Mouse (Mus musculus): ENCODE measurements at regions not wholly inside any gene's neighbourhood (a gene's known extent, or its start where the extent isn't known, plus 50 kb on each side); places are given as distances from the start of the nearest gene placed in this dataset.

GRCm38 (mm10) chr14:55345091-55345490 is 123.3 kb downstream of the Dhrs2 start:
- no peak for DNase-seq (ENCODE audit: extremely low spot score in 1 of 2, low spot score in 2 of 2)
- TF ChIP-seq CTCF (IDR thresholded peaks at IDR 0.05), result no peak
- H3K27ac ChIP-seq, result no peak overlapping the region
- no peak overlapping the region for H3K4me3 ChIP-seq
- intact Hi-C loops (cut with DNase I), result no loop called here

GRCm38 (mm10) chr14:55348098-55348497 is 126.3 kb downstream of the Dhrs2 start:
- Histone ChIP-seq H3K4me3 (no peak overlapping the region), H3K27ac (no peak overlapping the region)
- intact Hi-C loops (cut with DNase I), result no loop called here
- no peak for DNase-seq (ENCODE audit: extremely low spot score in 1 of 2, low spot score in 2 of 2)
- no peak for TF ChIP-seq CTCF (IDR thresholded peaks at IDR 0.05)

GRCm38 (mm10) chr14:55357258-55357657 is 121.3 kb upstream of the Dhrs4 start:
- Histone ChIP-seq H3K4me3 (no peak overlapping the region), H3K27ac (no peak overlapping the region)
- DNase-seq (ENCODE audit: extremely low spot score in 1 of 2, low spot score in 2 of 2), result no peak
- TF ChIP-seq CTCF (IDR thresholded peaks at IDR 0.05), result no peak
- intact Hi-C loops (cut with DNase I), result no loop called here

GRCm38 (mm10) chr14:55358429-55358828 is 120.1 kb upstream of the Dhrs4 start:
- intact Hi-C loops (cut with DNase I), result no loop called here
- no peak overlapping the region for H3K27ac ChIP-seq

GRCm38 (mm10) chr14:55362316-55362715 is 116.2 kb upstream of the Dhrs4 start:
- no peak for TF ChIP-seq CTCF (IDR thresholded peaks at IDR 0.05)
- Histone ChIP-seq H3K4me3 (no peak overlapping the region), H3K27ac (no peak overlapping the region)
- intact Hi-C loops (cut with DNase I), result no loop called here
- DNase-seq (ENCODE audit: extremely low spot score in 1 of 2, low spot score in 2 of 2), result no peak

More at GRCm38 (mm10) chr14:55358429-55358828, 120.1 kb upstream of the Dhrs4 start:
- DNase-seq (ENCODE audit: extremely low spot score in 1 of 2, low spot score in 2 of 2), result no peak
- no peak for TF ChIP-seq CTCF (IDR thresholded peaks at IDR 0.05)
- H3K4me3 ChIP-seq, result no peak overlapping the region

- Histone ChIP-seq H3K27ac (no peak overlapping the region), H3K4me3 (no peak overlapping the region)
- no peak for TF ChIP-seq CTCF (IDR thresholded peaks at IDR 0.05)
- DNase-seq (ENCODE audit: extremely low spot score in 1 of 2, low spot score in 2 of 2), result no peak
- intact Hi-C loops (cut with DNase I), result no loop called here
Measured at GRCm38 (mm10) chr14:55362757-55363156, 115.8 kb upstream of the Dhrs4 start.

- intact Hi-C loops (cut with DNase I), result no loop called here
- H3K27ac ChIP-seq, result no peak overlapping the region
- TF ChIP-seq CTCF (IDR thresholded peaks at IDR 0.05), result no peak
- H3K4me3 ChIP-seq, result no peak overlapping the region
- no peak for DNase-seq (ENCODE audit: extremely low spot score in 1 of 2, low spot score in 2 of 2)
Measured at GRCm38 (mm10) chr14:55370384-55370783, 108.2 kb upstream of the Dhrs4 start.

- no peak for TF ChIP-seq CTCF (IDR thresholded peaks at IDR 0.05)
- H3K27ac ChIP-seq, result no peak overlapping the region
- intact Hi-C loops (cut with DNase I), result no loop called here
- H3K4me3 ChIP-seq, result no peak overlapping the region
- DNase-seq (ENCODE audit: extremely low spot score in 1 of 2, low spot score in 2 of 2), result peak; percentile 22 to 33
Measured at GRCm38 (mm10) chr14:55372960-55373359, 105.6 kb upstream of the Dhrs4 start.

- intact Hi-C loops (cut with DNase I), result no loop called here
- Histone ChIP-seq H3K4me3 (no peak overlapping the region), H3K27ac (peak overlapping the region; percentile 73)
- peak; percentile 33 to 42 for DNase-seq (ENCODE audit: extremely low spot score in 1 of 2, low spot score in 2 of 2)
- no peak; the same call in 1 of the 2 replicates for TF ChIP-seq CTCF (IDR thresholded peaks at IDR 0.05)
Measured at GRCm38 (mm10) chr14:55386773-55387172, 91.8 kb upstream of the Dhrs4 start.

- no peak overlapping the region for H3K27ac ChIP-seq
- no peak for TF ChIP-seq CTCF (IDR thresholded peaks at IDR 0.05)
- DNase-seq (ENCODE audit: extremely low spot score in 1 of 2, low spot score in 2 of 2), result no peak
- no peak overlapping the region for H3K4me3 ChIP-seq
- intact Hi-C loops (cut with DNase I), result no loop called here
Measured at GRCm38 (mm10) chr14:55387378-55387777, 91.2 kb upstream of the Dhrs4 start.

GRCm38 (mm10) chr14:55392390-55392789 is 86.2 kb upstream of the Dhrs4 start:
- H3K4me3 ChIP-seq, result no peak overlapping the region
- TF ChIP-seq CTCF (IDR thresholded peaks at IDR 0.05), result no peak
- no peak for DNase-seq (ENCODE audit: extremely low spot score in 1 of 2, low spot score in 2 of 2)
- H3K27ac ChIP-seq, result no peak overlapping the region
- intact Hi-C loops (cut with DNase I), result no loop called here

- H3K4me3 ChIP-seq, result no peak overlapping the region
- H3K27ac ChIP-seq, result no peak overlapping the region
- no peak for DNase-seq (ENCODE audit: extremely low spot score in 1 of 2, low spot score in 2 of 2)
- TF ChIP-seq CTCF (IDR thresholded peaks at IDR 0.05), result no peak
- intact Hi-C loops (cut with DNase I), result no loop called here
Measured at GRCm38 (mm10) chr14:55406146-55406545, 72.4 kb upstream of the Dhrs4 start.

Data from left cerebral cortex, adult 2 months (tissue).